21 mouse cellular contexts compared by ENCODE assay signal in the genomic region with DNA sequence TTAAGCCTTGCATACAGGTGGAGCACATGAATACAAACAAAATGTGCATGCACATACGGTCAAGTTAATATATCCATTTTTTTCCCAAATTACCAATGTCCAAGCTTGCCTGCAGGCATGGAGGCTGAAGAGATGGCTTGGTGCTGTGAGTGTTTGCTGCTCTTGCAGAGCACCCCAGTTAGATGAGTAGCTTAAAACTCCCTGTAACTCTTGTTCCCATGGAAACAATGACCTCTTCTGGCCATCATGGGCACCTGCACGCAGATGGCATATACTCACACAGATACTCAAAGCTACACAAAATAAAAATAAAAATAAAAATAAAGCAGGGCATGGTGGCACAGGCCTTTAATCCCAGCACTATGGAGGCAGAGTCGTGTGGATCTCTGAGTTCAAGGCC. TPM values are rescaled to one million over a fixed set of nuclear protein-coding genes. Genes with fewer than 3 reads are reported as not detected.
"Had no signal": no experiment of that assay in that cellular context is flagged by ENCODE, and none has a peak within 500 bp of the region (broad histone marks: within the 10 kb centered on the region; RNA-seq: fewer than 3 reads in every experiment).

No protein-coding gene starts in this region.

- H3K36me3 ChIP-seq: midbrain, embryonic 15.5 days had no signal

- H3K9ac ChIP-seq: kidney, embryonic 15.5 days; limb, embryonic 13.5 days; liver, embryonic 15.5 days; midbrain, embryonic 12.5 days; midbrain, embryonic 15.5 days had no signal

- H3K27ac ChIP-seq: kidney, embryonic 15.5 days; limb, embryonic 10.5 days; limb, embryonic 13.5 days; liver, embryonic 15.5 days; macrophage; midbrain, embryonic 12.5 days; midbrain, embryonic 15.5 days had no signal

- H3K9me3 ChIP-seq: kidney, embryonic 15.5 days; limb, embryonic 10.5 days; limb, embryonic 13.5 days; liver, embryonic 15.5 days; midbrain, embryonic 12.5 days; midbrain, embryonic 15.5 days had no signal

- H3K4me2 ChIP-seq: kidney, embryonic 15.5 days; limb, embryonic 13.5 days; liver, embryonic 15.5 days; midbrain, embryonic 12.5 days; midbrain, embryonic 15.5 days had no signal

- DNase-seq: kidney, adult 11 months; kidney, adult 8-10 months; kidney, postnatal 10 days; kidney, postnatal 36 days; lung, adult 2 months; thymus, postnatal 36 days had no signal

- H3K4me3 ChIP-seq: kidney, embryonic 15.5 days; limb, embryonic 10.5 days; limb, embryonic 13.5 days; liver, embryonic 15.5 days; midbrain, embryonic 12.5 days; midbrain, embryonic 15.5 days had no signal

- H3K27me3 ChIP-seq: kidney, embryonic 15.5 days; limb, embryonic 13.5 days; liver, embryonic 15.5 days; midbrain, embryonic 12.5 days; midbrain, embryonic 15.5 days had no signal

- ATAC-seq: midbrain, embryonic 15.5 days had no signal

RNA-seq across cellular contexts. Expression of a gene that starts 19.6 kb away (rescaled TPM):
- total RNA-seq: liver, adult 2 months; megakaryocyte, adult 5-6 weeks had no signal
- polyA plus RNA-seq: liver, adult 2 months; macrophage had no signal

RNA-seq across cellular contexts. Expression of a gene that starts 26.7 kb away (rescaled TPM):
- total RNA-seq: layer of hippocampus, adult 8-10 months; liver, adult 2 months; megakaryocyte, adult 5-6 weeks had no signal
- polyA plus RNA-seq: liver, adult 2 months; liver, embryonic 15.5 days; macrophage; midbrain, embryonic 12.5 days; neural tube, embryonic 11.5 days; small intestine, adult 2 months; spleen, adult 2 months; thymus, postnatal 0 days; urinary bladder, adult 2 months had no signal
